Mouse (Mus musculus) megakaryocyte, embryonic 14.5 days (primary cell): ENCODE measurements around the gene Hist1h2bf. TPM values are rescaled to one million over a fixed set of nuclear protein-coding genes. Genes with fewer than 3 reads are reported as not detected.
"Not testable (repeated sequence)": the region's sequence is repeated elsewhere in the genome, so short reads cannot be mapped to it uniquely, and the experiment has no call there.

ENCODE experiments used
- H3K27me3 ChIP-seq: replicated peaks from 2 replicates; pipeline ENCODE3; 2012; ENCODE audit warnings: inconsistent platforms
- H3K36me3 ChIP-seq: replicated peaks from 2 replicates; pipeline ENCODE3; 2012; ENCODE audit warnings: low read length, inconsistent platforms, mixed read lengths
- H3K4me1 ChIP-seq: 2 replicates; pipeline ENCODE4 v1.6.1; 2012; ENCODE audit warnings: inconsistent platforms
- H3K4me3 ChIP-seq: replicated peaks from 2 replicates; pipeline ENCODE3; 2012; ENCODE audit warnings: moderate library complexity, mild to moderate bottlenecking, inconsistent platforms
- H3K9me3 ChIP-seq: 2 replicates; pipeline ENCODE4 v1.6.1; 2012; ENCODE audit warnings: inconsistent platforms
- FLI1 ChIP-seq: IDR thresholded peaks from 2 replicates; pipeline ENCODE4 v1.6.1; 2012; ENCODE audit warnings: low read length, inconsistent platforms, mixed read lengths
- GATA1 ChIP-seq: IDR thresholded peaks from 3 replicates; pipeline ENCODE4 v1.6.1; 2012; ENCODE audit warnings: mixed read lengths, low read length, inconsistent platforms, borderline replicate concordance
- polyA plus RNA-seq: library from polyadenylated mRNA; stranded (reverse); fragments of >175 nt; gene quantifications from 2 replicates; pipeline ENCODE4 v1.2.3, GENCODE M21; 2012; ENCODE audit warnings: low replicate concordance; ENCODE audit not compliant: insufficient read depth

The Hist1h2bf gene
- polyA plus RNA-seq, 1 experiment, result 7.6 TPM

DNA sequence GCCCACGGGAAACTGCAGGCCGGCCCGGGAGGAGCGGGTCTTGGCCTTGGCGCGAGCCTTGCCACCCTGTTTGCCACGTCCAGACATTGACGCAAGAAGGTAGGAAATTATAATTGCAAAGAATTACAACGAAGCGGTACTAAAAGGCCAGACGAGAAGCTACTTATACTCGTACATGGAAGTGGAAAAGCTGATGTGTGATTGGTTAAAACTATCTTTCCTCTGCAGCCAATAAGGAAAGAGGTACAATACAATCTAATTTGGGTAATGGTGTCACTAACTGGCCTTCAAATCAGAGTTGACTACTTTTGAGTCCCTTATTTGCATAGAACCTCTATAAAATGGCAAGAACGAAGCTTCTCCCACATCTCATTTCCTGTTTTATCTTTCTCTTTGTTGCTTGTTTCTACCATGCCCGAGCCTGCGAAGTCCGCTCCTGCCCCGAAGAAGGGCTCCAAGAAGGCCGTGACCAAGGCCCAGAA, 2.9 kb downstream of the Hist1h2bf start, which contains the start of the genes Hist1h2ae and Hist1h2bg:
TSS of gene Hist1h2ae (minus strand) at position 199 of the 482 bp plus-strand sequence.
TSS of gene Hist1h2bg (plus strand) at position 375 of the 482 bp plus-strand sequence.
- peak within 1 kb of the TSS; percentile 90 for H3K4me3 ChIP-seq
- no peak for TF ChIP-seq GATA1
- no peak for TF ChIP-seq FLI1
- H3K4me1 ChIP-seq, result peaks cover 27% of the 10 kb centered on the region
- no peaks in the 10 kb centered on the region for H3K36me3 ChIP-seq
- H3K9me3 ChIP-seq, result no peaks in the 10 kb centered on the region
- H3K27me3 ChIP-seq, result no peaks in the 10 kb centered on the region

DNA sequence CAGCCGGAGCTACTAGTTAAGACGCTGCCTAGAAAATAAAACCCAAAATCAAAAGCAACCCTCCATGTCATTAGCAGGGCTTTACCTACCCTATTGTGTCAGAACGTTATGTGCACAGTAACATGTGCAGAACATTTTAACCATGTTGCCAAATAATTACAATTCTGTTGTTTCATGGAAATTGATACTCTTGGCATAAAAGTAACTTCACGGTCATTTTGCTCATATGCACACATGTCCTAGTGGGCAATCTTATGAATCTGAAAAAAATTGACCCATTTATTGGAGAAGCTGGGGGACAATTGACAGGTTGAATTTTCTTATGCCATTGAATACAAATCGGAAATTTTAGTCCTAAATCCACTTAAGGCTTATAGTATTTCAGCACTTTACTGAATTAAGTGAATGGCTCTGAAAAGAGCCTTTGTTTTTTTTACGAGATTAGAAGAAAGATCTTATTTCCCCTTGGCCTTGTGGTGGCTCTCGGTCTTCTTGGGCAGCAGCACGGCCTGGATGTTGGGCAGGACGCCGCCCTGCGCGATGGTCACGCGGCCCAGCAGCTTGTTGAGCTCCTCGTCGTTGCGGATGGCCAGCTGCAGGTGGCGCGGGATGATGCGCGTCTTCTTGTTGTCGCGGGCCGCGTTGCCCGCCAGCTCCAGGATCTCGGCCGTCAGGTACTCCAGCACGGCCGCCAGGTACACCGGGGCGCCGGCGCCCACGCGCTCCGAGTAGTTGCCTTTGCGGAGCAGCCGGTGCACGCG, 3.6 kb downstream of the Hist1h2bf start:
- not testable (repeated sequence) for H3K36me3 ChIP-seq, H3K27me3 ChIP-seq, H3K9me3 ChIP-seq
- Histone ChIP-seq H3K4me1 (peaks cover 24% of the 10 kb centered on the region; the same call in 1 of the 2 replicates), H3K4me3 (peak overlapping the region; percentile 81)

DNA sequence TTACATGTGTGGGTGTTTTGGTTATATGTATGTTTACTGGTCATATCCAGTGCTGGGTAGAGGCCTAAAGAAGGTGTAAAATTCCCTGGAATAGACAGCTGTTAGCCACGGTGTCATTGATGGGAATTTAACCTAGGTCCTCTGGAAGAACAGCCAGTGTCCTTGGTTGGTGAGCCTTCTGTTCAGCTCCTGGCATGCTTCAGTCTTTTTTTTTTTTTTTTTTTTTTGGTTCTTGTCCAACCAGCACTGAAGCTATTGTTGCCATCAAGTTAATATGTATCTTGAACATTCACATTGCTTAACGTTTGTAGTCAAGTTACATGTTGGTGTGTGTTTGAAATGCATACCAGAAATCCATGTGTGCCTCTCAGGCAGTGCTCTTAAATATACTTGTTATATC, 9.5 kb downstream of the Hist1h2bf start:
- peaks cover 29% of the 10 kb centered on the region; the same call in 1 of the 2 replicates for H3K4me1 ChIP-seq
- no peak overlapping the region for H3K4me3 ChIP-seq
- H3K36me3 ChIP-seq, result no peaks in the 10 kb centered on the region
- TF ChIP-seq GATA1 (no peak), FLI1 (no peak)
- H3K27me3 ChIP-seq, result no peaks in the 10 kb centered on the region
- H3K9me3 ChIP-seq, result no peaks in the 10 kb centered on the region

DNA sequence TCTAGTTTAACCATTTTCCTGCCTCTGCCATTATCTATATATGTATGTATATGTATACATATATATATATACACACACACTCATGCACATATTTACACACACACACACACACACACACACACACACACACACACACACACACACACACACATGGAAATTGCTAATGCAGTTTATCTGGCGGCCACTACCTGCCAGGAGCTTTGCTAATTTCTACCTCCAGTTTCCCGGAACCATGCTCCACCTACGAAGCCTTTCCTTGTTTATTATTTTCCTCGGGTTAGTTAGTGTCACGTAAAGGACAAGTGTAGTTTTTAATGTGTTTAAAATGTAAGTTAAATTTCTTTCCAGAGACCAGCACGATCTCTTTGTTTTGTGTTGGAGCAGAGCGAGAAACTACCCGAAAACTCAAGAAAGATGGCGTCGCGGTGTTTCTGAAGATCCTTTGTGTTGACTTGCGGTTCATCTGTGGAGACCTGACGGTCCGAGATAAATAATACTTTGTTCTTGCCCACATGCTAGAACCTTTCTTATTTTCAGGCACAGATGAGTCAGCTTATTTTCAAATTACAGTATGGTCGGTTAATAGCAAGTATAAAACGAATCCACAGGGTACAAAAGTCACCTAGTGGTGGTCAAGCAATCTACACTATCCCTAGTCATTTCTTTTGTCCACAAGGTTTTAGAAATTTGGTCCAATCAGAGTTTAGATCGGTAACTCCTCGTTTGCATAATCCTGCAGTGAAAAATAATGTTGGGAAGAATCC, 11.1 kb downstream of the Hist1h2bf start:
- no peaks in the 10 kb centered on the region for H3K36me3 ChIP-seq
- H3K4me3 ChIP-seq, result peak overlapping the region; percentile 91
- peaks cover 27% of the 10 kb centered on the region; the same call in 1 of the 2 replicates for H3K4me1 ChIP-seq

DNA sequence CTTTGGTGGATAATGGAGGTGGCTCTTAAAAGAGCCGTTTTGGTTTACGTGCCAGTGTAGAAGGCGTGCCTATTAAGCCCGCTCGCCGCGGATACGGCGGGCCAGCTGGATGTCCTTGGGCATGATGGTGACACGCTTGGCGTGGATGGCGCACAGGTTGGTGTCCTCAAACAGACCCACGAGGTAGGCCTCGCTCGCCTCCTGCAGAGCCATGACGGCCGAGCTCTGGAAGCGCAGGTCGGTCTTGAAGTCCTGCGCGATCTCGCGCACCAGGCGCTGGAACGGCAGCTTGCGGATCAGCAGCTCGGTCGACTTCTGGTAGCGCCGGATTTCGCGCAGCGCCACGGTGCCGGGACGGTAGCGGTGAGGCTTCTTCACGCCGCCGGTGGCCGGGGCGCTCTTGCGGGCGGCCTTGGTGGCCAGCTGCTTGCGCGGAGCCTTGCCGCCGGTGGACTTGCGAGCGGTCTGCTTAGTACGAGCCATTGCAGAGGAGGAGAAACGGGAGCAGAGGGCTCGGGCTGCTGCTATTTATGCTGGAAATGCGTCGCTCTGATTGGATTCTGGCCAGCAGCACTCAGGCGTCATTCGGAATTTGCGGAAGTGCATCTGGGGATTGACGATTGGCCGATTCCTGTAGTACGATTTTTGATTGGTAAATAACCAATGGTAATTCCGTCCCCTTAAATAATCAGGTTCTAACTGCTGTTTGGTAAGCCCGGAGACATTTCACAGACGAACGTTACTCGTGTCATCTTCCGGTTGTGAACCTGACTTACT, 11.9 kb downstream of the Hist1h2bf start, which contains the start of gene Hist1h3e:
TSS of gene Hist1h3e (minus strand) at position 487 of the 777 bp plus-strand sequence.
- H3K36me3 ChIP-seq, H3K9me3 ChIP-seq, H3K27me3 ChIP-seq: not testable (repeated sequence)
- H3K4me3 ChIP-seq, result peak within 1 kb of the TSS; percentile 91
- peaks cover 26% of the 10 kb centered on the region for H3K4me1 ChIP-seq

More for the DNA sequence above, 11.1 kb downstream of the Hist1h2bf start:
- Histone ChIP-seq H3K27me3 (no peaks in the 10 kb centered on the region), H3K9me3 (no peaks in the 10 kb centered on the region)
- TF ChIP-seq FLI1 (no peak), GATA1 (no peak)

DNA sequence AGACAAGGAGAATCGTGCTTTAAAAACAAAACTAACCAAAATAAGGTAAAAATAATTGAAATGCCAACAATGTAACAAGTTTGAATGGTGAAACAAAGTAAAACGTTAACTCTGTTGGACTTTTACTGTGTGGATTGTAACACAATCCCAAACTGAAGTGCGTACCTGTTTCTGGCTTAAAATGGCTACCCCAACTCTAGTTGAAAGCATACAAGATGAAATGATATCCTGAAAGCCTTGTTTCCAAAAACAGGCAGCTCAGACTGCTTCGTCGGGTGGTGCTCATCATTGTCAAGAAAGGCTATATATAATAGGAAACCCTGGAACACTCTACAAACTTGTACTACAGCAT, 12.5 kb downstream of the Hist1h2bf start:
- H3K27me3 ChIP-seq, H3K36me3 ChIP-seq, H3K9me3 ChIP-seq: not testable (repeated sequence)
- H3K4me3 ChIP-seq, result peak overlapping the region; percentile 33
- peaks cover 30% of the 10 kb centered on the region for H3K4me1 ChIP-seq

DNA sequence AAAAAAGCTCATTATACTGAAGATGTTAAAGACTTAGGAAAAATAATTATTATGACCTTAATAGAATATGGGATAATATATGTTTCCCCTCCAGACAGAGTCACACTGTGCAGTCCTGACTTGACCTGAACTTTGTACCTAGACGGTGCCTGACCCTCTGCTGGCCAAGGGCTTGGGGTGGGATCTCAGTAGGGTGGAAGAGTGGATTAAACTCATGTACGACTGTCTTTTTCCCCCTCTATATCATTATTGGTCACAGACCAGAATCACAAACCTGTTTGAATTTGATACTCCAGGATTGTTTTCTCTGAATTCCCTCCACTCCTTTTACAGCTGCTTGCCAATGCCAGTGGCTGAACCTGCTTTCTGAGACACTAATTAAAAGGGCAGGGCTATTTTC, 13.3 kb downstream of the Hist1h2bf start:
- H3K9me3 ChIP-seq, H3K36me3 ChIP-seq, H3K27me3 ChIP-seq: not testable (repeated sequence)
- H3K4me1 ChIP-seq, result peaks cover 38% of the 10 kb centered on the region
- peak overlapping the region; percentile 65 for H3K4me3 ChIP-seq

DNA sequence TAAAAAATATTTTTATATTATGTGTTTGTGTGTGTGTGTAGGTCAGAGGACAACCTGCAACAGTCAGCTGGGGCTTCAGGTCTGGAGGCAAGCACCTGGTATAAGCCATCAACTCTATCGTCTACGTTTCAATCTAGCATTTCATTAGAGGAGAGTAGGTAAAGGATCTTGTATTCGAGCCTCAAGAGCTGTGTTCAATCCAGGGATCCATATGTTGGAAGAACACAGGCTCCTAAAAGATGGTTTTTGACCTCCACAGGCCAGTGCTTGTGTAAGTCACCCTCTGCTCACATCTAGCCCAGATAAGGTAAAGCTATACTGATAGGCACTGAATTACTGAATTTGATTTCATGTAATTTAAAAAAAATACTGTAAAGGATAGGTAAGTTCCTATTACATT, 17.1 kb downstream of the Hist1h2bf start:
- Histone ChIP-seq H3K4me3 (peak overlapping the region; percentile 80), H3K9me3 (no peaks in the 10 kb centered on the region), H3K4me1 (peaks cover 45% of the 10 kb centered on the region), H3K36me3 (no peaks in the 10 kb centered on the region), H3K27me3 (no peaks in the 10 kb centered on the region)
- TF ChIP-seq GATA1 (no peak), FLI1 (no peak)

DNA sequence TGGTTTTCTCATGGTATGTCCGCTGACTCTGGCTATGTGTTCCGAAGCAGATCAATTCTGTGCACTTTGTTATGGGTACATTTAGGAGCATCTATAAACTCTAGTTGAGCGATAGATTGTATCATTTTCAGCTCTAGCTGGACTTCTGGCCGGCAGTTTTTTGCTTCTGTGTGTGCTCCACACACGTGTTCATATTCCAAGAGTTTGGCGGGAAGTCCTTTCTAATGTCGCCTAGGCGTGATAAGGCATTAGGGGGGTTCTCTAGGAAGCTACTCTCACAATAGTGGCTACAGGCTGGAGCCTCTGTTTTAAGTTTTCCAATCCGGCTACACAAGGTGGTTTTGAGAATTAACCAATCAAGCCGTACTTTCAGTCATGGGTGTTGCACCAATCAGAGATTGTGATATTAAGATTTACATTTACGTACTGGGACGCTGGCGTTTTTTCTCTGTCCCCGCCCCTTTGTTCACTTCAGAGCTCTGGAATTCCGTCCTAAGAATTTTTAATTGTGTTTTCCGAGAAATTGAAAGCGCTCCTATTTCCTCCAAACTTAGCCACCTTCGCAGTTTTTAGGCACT, 18.1 kb downstream of the Hist1h2bf start:
- Histone ChIP-seq H3K4me3 (peak overlapping the region; percentile 90), H3K27me3 (no peaks in the 10 kb centered on the region), H3K36me3 (no peaks in the 10 kb centered on the region), H3K4me1 (peaks cover 53% of the 10 kb centered on the region), H3K9me3 (no peaks in the 10 kb centered on the region)
- TF ChIP-seq FLI1 (no peak), GATA1 (no peak)
